Mouse (Mus musculus): ENCODE measurements at regions not wholly inside any gene's neighbourhood (a gene's known extent, or its start where the extent isn't known, plus 50 kb on each side); places are given as distances from the start of the nearest gene placed in this dataset.

- ATAC-seq (no peak), DNase-seq (no peak)
- Histone ChIP-seq H3K36me3 (replicated peaks; ENCODE audit: insufficient read depth, low read length) (no peaks in the 10 kb centered on the region), H3K4me2 (ENCODE audit: low read depth, low read length) (no peak overlapping the region), H3K27me3 (ENCODE audit: insufficient read depth, low read length) (no peaks in the 10 kb centered on the region), H3K9ac (replicated peaks) (no peak overlapping the region), H3K4me3 (ENCODE audit: low read depth, low read length) (no peak overlapping the region), H3K4me1 (ENCODE audit: insufficient read depth) (no peaks in the 10 kb centered on the region), H3K27ac (ENCODE audit: low read depth) (no peak overlapping the region), H3K9me3 (ENCODE audit: low read length) (no peaks in the 10 kb centered on the region)
- TF ChIP-seq EP300 (IDR thresholded peaks at IDR 0.05; ENCODE audit: low read depth) (no peak), CTCF (IDR thresholded peaks at IDR 0.05; ENCODE audit: low read depth) (no peak)
- WGBS (ENCODE audit: insufficient replicate concordance), result 74% methylated on average over 3 of the region's 3 CpGs
Observed at GRCm38 (mm10) chr1:83748061-83748460, 340.1 kb upstream of the Sphkap start.

- H3K4me1 ChIP-seq (ENCODE audit: insufficient read depth), result no peaks in the 10 kb centered on the region
- no peak overlapping the region for H3K4me2 ChIP-seq (ENCODE audit: low read depth, low read length)
- 72% methylated on average over 3 of the region's 3 CpGs for whole genome bisulfite sequencing (ENCODE audit: insufficient replicate concordance)
- no peak for DNase-seq
- no peaks in the 10 kb centered on the region for H3K27me3 ChIP-seq (ENCODE audit: insufficient read depth, low read length)
- no peak overlapping the region for H3K27ac ChIP-seq (ENCODE audit: low read depth)
- no peak overlapping the region for H3K4me3 ChIP-seq (ENCODE audit: low read depth, low read length)
- H3K9ac ChIP-seq (replicated peaks), result no peak overlapping the region
- ATAC-seq, result no peak
- no peaks in the 10 kb centered on the region for H3K9me3 ChIP-seq (ENCODE audit: low read length)
- TF ChIP-seq CTCF (IDR thresholded peaks at IDR 0.05; ENCODE audit: low read depth) (no peak), EP300 (IDR thresholded peaks at IDR 0.05; ENCODE audit: low read depth) (no peak)
- no peaks in the 10 kb centered on the region for H3K36me3 ChIP-seq (replicated peaks; ENCODE audit: insufficient read depth, low read length)
Observed at GRCm38 (mm10) chr1:83747412-83747811, 339.4 kb upstream of the Sphkap start.

- WGBS (ENCODE audit: insufficient replicate concordance), result 35% methylated on average over 6 of the region's 6 CpGs
- no peak for ATAC-seq
- no peak for DNase-seq
- H3K4me3 ChIP-seq (ENCODE audit: low read depth, low read length), result no peak overlapping the region
- H3K9ac ChIP-seq (replicated peaks), result no peak overlapping the region
- TF ChIP-seq CTCF (IDR thresholded peaks at IDR 0.05; ENCODE audit: low read depth) (peak; percentile 70), EP300 (IDR thresholded peaks at IDR 0.05; ENCODE audit: low read depth) (no peak)
- no peak overlapping the region for H3K27ac ChIP-seq (ENCODE audit: low read depth)
- no peaks in the 10 kb centered on the region for H3K4me1 ChIP-seq (ENCODE audit: insufficient read depth)
- H3K4me2 ChIP-seq (ENCODE audit: low read depth, low read length), result no peak overlapping the region
- H3K36me3 ChIP-seq (replicated peaks; ENCODE audit: insufficient read depth, low read length), result no peaks in the 10 kb centered on the region
- no peaks in the 10 kb centered on the region for H3K9me3 ChIP-seq (ENCODE audit: low read length)
- no peaks in the 10 kb centered on the region for H3K27me3 ChIP-seq (ENCODE audit: insufficient read depth, low read length)
Observed at GRCm38 (mm10) chr1:83746036-83746435, 338.0 kb upstream of the Sphkap start.

GRCm38 (mm10) chr1:83736428-83737117 lies 328.6 kb upstream of the Sphkap start:
- no peaks in the 10 kb centered on the region for H3K36me3 ChIP-seq (replicated peaks; ENCODE audit: insufficient read depth, low read length)
- no peak for ATAC-seq

GRCm38 (mm10) chr1:83731682-83732081 lies 323.7 kb upstream of the Sphkap start:
- Histone ChIP-seq H3K36me3 (replicated peaks; ENCODE audit: insufficient read depth, low read length) (no peaks in the 10 kb centered on the region), H3K27ac (ENCODE audit: low read depth) (no peak overlapping the region), H3K27me3 (ENCODE audit: insufficient read depth, low read length) (no peaks in the 10 kb centered on the region), H3K4me3 (ENCODE audit: low read depth, low read length) (no peak overlapping the region), H3K9ac (replicated peaks) (no peak overlapping the region), H3K4me2 (ENCODE audit: low read depth, low read length) (no peak overlapping the region), H3K9me3 (ENCODE audit: low read length) (no peaks in the 10 kb centered on the region), H3K4me1 (ENCODE audit: insufficient read depth) (no peaks in the 10 kb centered on the region)
- WGBS (ENCODE audit: insufficient replicate concordance), result 31% methylated on average over 1 of the region's 1 CpGs
- ATAC-seq (no peak), DNase-seq (no peak)
- TF ChIP-seq EP300 (IDR thresholded peaks at IDR 0.05; ENCODE audit: low read depth), result no peak
- TF ChIP-seq CTCF (IDR thresholded peaks at IDR 0.05; ENCODE audit: low read depth), result no peak

More at GRCm38 (mm10) chr1:83736428-83737117, 328.6 kb upstream of the Sphkap start:
- H3K27ac ChIP-seq (ENCODE audit: low read depth), result no peak overlapping the region
- H3K4me3 ChIP-seq (ENCODE audit: low read depth, low read length), result no peak overlapping the region
- no peaks in the 10 kb centered on the region for H3K4me1 ChIP-seq (ENCODE audit: insufficient read depth)
- no peaks in the 10 kb centered on the region for H3K27me3 ChIP-seq (ENCODE audit: insufficient read depth, low read length)
- H3K4me2 ChIP-seq (ENCODE audit: low read depth, low read length), result no peak overlapping the region
- TF ChIP-seq CTCF (IDR thresholded peaks at IDR 0.05; ENCODE audit: low read depth), result peak; percentile 32; the same call in 1 of the 2 replicates
- TF ChIP-seq EP300 (IDR thresholded peaks at IDR 0.05; ENCODE audit: low read depth), result no peak
- no peak overlapping the region for H3K9ac ChIP-seq (replicated peaks)
- DNase-seq, result no peak
- no peaks in the 10 kb centered on the region for H3K9me3 ChIP-seq (ENCODE audit: low read length)
- WGBS (ENCODE audit: insufficient replicate concordance), result 34% methylated on average over 2 of the region's 2 CpGs

GRCm38 (mm10) chr1:83728810-83729209 lies 320.8 kb upstream of the Sphkap start:
- no peak overlapping the region for H3K27ac ChIP-seq (ENCODE audit: low read depth)
- no peak overlapping the region for H3K4me2 ChIP-seq (ENCODE audit: low read depth, low read length)
- no peak for DNase-seq
- H3K9me3 ChIP-seq (ENCODE audit: low read length), result no peaks in the 10 kb centered on the region
- WGBS (ENCODE audit: insufficient replicate concordance), result 66% methylated on average over 6 of the region's 6 CpGs
- H3K36me3 ChIP-seq (replicated peaks; ENCODE audit: insufficient read depth, low read length), result no peaks in the 10 kb centered on the region
- H3K9ac ChIP-seq (replicated peaks), result no peak overlapping the region
- no peaks in the 10 kb centered on the region for H3K27me3 ChIP-seq (ENCODE audit: insufficient read depth, low read length)
- H3K4me1 ChIP-seq (ENCODE audit: insufficient read depth), result no peaks in the 10 kb centered on the region
- TF ChIP-seq CTCF (IDR thresholded peaks at IDR 0.05; ENCODE audit: low read depth), result no peak
- no peak for TF ChIP-seq EP300 (IDR thresholded peaks at IDR 0.05; ENCODE audit: low read depth)
- no peak overlapping the region for H3K4me3 ChIP-seq (ENCODE audit: low read depth, low read length)
- ATAC-seq, result no peak

Data from liver, postnatal 0 days (tissue).